Mouse (Mus musculus) neural tube, embryonic 13.5 days (tissue): Measurements from ENCODE around the gene Kri1. TPM values are rescaled to one million over a fixed set of nuclear protein-coding genes. Genes with fewer than 3 reads are reported as not detected.
"Not testable (repeated sequence)": the region's sequence is repeated elsewhere in the genome, so short reads cannot be mapped to it uniquely, and the experiment has no call there.

ENCODE experiments used
- ATAC-seq: fragments of 200-750 bp; cut with Nextera tagmentation; 2 replicates; pipeline ENCODE4 v1.8.0; 2017; ENCODE audit warnings: low read depth, mild to moderate bottlenecking, moderate TSS enrichment, moderate library complexity
- H3K27ac ChIP-seq: fragments of 300-500 bp; sonication (generic); replicated peaks from 2 replicates; pipeline ENCODE4 v1.5.1; 2015; ENCODE audit warnings: moderate library complexity, mild to moderate bottlenecking, inconsistent platforms
- H3K27me3 ChIP-seq: fragments of 300-500 bp; sonication (generic); 2 replicates; pipeline ENCODE4 v1.6.1; 2015; ENCODE audit warnings: mild to moderate bottlenecking, inconsistent platforms
- H3K36me3 ChIP-seq: fragments of 300-500 bp; sonication (generic); 2 replicates; pipeline ENCODE4 v1.6.1; 2015; ENCODE audit warnings: mild to moderate bottlenecking, inconsistent platforms
- H3K4me1 ChIP-seq: fragments of 300-500 bp; sonication (generic); replicated peaks from 2 replicates; pipeline ENCODE4 v1.6.1; 2015; ENCODE audit warnings: inconsistent platforms
- H3K4me2 ChIP-seq: fragments of 300-500 bp; sonication (generic); 2 replicates; pipeline ENCODE4 v1.6.1; 2015; ENCODE audit warnings: inconsistent platforms, mild to moderate bottlenecking, moderate library complexity
- H3K4me3 ChIP-seq: fragments of 300-500 bp; sonication (generic); 2 replicates; pipeline ENCODE4 v1.5.1; 2015; ENCODE audit warnings: mild to moderate bottlenecking, inconsistent platforms
- H3K9ac ChIP-seq: fragments of 300-500 bp; sonication (generic); 2 replicates; pipeline ENCODE4 v1.6.1; 2015; ENCODE audit warnings: moderate library complexity, mild to moderate bottlenecking, inconsistent platforms
- H3K9me3 ChIP-seq: fragments of 300-500 bp; sonication (generic); 2 replicates; pipeline ENCODE4 v1.6.1; 2016; ENCODE audit warnings: inconsistent platforms
- WGBS: fragments of 180-500 bp; shearing (Covaris S2); methylation state at CpG from one replicate; pipeline ENCODE4 v1.1.7; 2015; 5-methylcytosine and 5-hydroxymethylcytosine counted together
- polyA plus RNA-seq: library from polyadenylated mRNA; unstranded; fragments of >200 nt; fragmentation: Nextera tagmentation; extraction: Ambion mirVana; gene quantifications from 2 replicates; pipeline ENCODE4 v1.2.1, GENCODE M21; 2015

The Kri1 gene
- polyA plus RNA-seq, 1 experiment from 2014 or later = 15.1 TPM

- Histone ChIP-seq H3K27ac (no peak overlapping the region), H3K9me3 (no peaks in the 10 kb centered on the region), H3K4me3 (no peak overlapping the region), H3K4me1 (0 out of 2 replicates have a peak, but pooled peaks cover 6% of the 10 kb centered on the region), H3K36me3 (no peaks in the 10 kb centered on the region), H3K27me3 (peaks cover 24% of the 10 kb centered on the region), H3K4me2 (no peak overlapping the region), H3K9ac (no peak overlapping the region)
- 9% methylated on average over 11 of the region's 11 CpGs for WGBS
- peak; percentile 49; the same call in 1 of the 2 replicates for ATAC-seq
Observed at GRCm38 (mm10) chr9:21313394-21313793, 25.6 kb upstream of the Kri1 start.

GRCm38 (mm10) chr9:21312134-21312533 is 24.4 kb upstream of the Kri1 start, which contains the start of gene Ap1m2:
Gene Ap1m2 (minus strand): TSS chr9:21312337.
- no peak for ATAC-seq
- peak within 1 kb of the TSS; percentile 22 for H3K4me3 ChIP-seq
- no peak within 1 kb of the TSS for H3K9ac ChIP-seq
- 10% methylated on average over 31 of the region's 35 CpGs for WGBS
- H3K36me3 ChIP-seq = no peaks in the 10 kb centered on the region
- no peaks in the 10 kb centered on the region for H3K9me3 ChIP-seq
- H3K4me1 ChIP-seq = 0 out of 2 replicates have a peak, but pooled peaks cover 6% of the 10 kb centered on the region
- H3K27me3 ChIP-seq = peaks cover 24% of the 10 kb centered on the region
- no peak within 1 kb of the TSS for H3K27ac ChIP-seq
- peak within 1 kb of the TSS; percentile 39 for H3K4me2 ChIP-seq

- Histone ChIP-seq H3K9ac (no peak overlapping the region), H3K4me2 (peak overlapping the region; percentile 39; the same call in 1 of the 2 replicates), H3K27ac (no peak overlapping the region), H3K36me3 (no peaks in the 10 kb centered on the region), H3K9me3 (no peaks in the 10 kb centered on the region), H3K27me3 (peaks cover 24% of the 10 kb centered on the region), H3K4me3 (peak overlapping the region; percentile 22), H3K4me1 (0 out of 2 replicates have a peak, but pooled peaks cover 6% of the 10 kb centered on the region)
- ATAC-seq = no peak
- 37% methylated on average over 7 of the region's 7 CpGs for WGBS
Observed at GRCm38 (mm10) chr9:21311695-21312094, 23.9 kb upstream of the Kri1 start.

GRCm38 (mm10) chr9:21309150-21309741 is 21.5 kb upstream of the Kri1 start:
- Histone ChIP-seq H3K36me3 (no peaks in the 10 kb centered on the region), H3K9ac (no peak overlapping the region), H3K4me2 (no peak overlapping the region), H3K27ac (no peak overlapping the region), H3K27me3 (peaks cover 24% of the 10 kb centered on the region), H3K4me3 (no peak overlapping the region), H3K9me3 (no peaks in the 10 kb centered on the region), H3K4me1 (0 out of 2 replicates have a peak, but pooled peaks cover 6% of the 10 kb centered on the region)
- 70% methylated on average over 15 of the region's 15 CpGs for WGBS
- ATAC-seq = no peak

- no peak overlapping the region for H3K4me2 ChIP-seq
- H3K9me3 ChIP-seq = no peaks in the 10 kb centered on the region
- no peaks in the 10 kb centered on the region for H3K4me1 ChIP-seq
- no peak for ATAC-seq
- H3K27ac ChIP-seq = no peak overlapping the region
- H3K36me3 ChIP-seq = no peaks in the 10 kb centered on the region
- 87% methylated on average over 7 of the region's 7 CpGs for WGBS
- H3K4me3 ChIP-seq = no peak overlapping the region
- 0 out of 2 replicates have a peak, but pooled peaks cover 1% of the 10 kb centered on the region for H3K27me3 ChIP-seq
- no peak overlapping the region for H3K9ac ChIP-seq
Observed at GRCm38 (mm10) chr9:21305065-21305464, 17.3 kb upstream of the Kri1 start.

- no peak for ATAC-seq
- H3K9ac ChIP-seq = no peak overlapping the region
- no peak overlapping the region for H3K4me3 ChIP-seq
- 86% methylated on average over 10 of the region's 10 CpGs for WGBS
- H3K36me3 ChIP-seq = no peaks in the 10 kb centered on the region
- no peak overlapping the region for H3K4me2 ChIP-seq
- H3K27me3 ChIP-seq = no peaks in the 10 kb centered on the region
- no peaks in the 10 kb centered on the region for H3K9me3 ChIP-seq
- no peak overlapping the region for H3K27ac ChIP-seq
- H3K4me1 ChIP-seq = no peaks in the 10 kb centered on the region
Observed at GRCm38 (mm10) chr9:21299014-21299413, 11.2 kb upstream of the Kri1 start.

- Histone ChIP-seq H3K36me3 (no peaks in the 10 kb centered on the region), H3K4me2 (no peak overlapping the region), H3K27ac (no peak overlapping the region), H3K4me1 (peaks cover 29% of the 10 kb centered on the region), H3K9ac (no peak overlapping the region), H3K27me3 (no peaks in the 10 kb centered on the region), H3K9me3 (no peaks in the 10 kb centered on the region), H3K4me3 (no peak overlapping the region)
- ATAC-seq = no peak
- WGBS = 98% methylated on average over 3 of the region's 3 CpGs
Observed at GRCm38 (mm10) chr9:21292271-21292670, 4.5 kb upstream of the Kri1 start.

- H3K9me3 ChIP-seq, H3K36me3 ChIP-seq, H3K27me3 ChIP-seq, ATAC-seq: not testable (repeated sequence)
- Histone ChIP-seq H3K4me2 (peak overlapping the region; percentile 86), H3K4me3 (peak overlapping the region; percentile 81), H3K4me1 (peaks cover 33% of the 10 kb centered on the region), H3K27ac (peak overlapping the region; percentile 91; the same call in 1 of the 2 replicates), H3K9ac (peak overlapping the region; percentile 23)
- 19% methylated on average over 7 of the region's 7 CpGs for WGBS
Observed at GRCm38 (mm10) chr9:21291868-21292267, 4.1 kb upstream of the Kri1 start.

- peak; percentile 95 for ATAC-seq
Observed at GRCm38 (mm10) chr9:21291022-21291787, 3.4 kb upstream of the Kri1 start, which contains the start of gene Cdkn2d. Gene Cdkn2d (minus strand): TSS chr9:21291407.

GRCm38 (mm10) chr9:21290589-21290988 is 2.8 kb upstream of the Kri1 start:
- Histone ChIP-seq H3K4me3 (peak overlapping the region; percentile 81), H3K27ac (peak overlapping the region; percentile 91), H3K27me3 (no peaks in the 10 kb centered on the region), H3K4me1 (peaks cover 43% of the 10 kb centered on the region), H3K9me3 (no peaks in the 10 kb centered on the region), H3K36me3 (no peaks in the 10 kb centered on the region; the same call in 1 of the 2 replicates), H3K4me2 (peak overlapping the region; percentile 86), H3K9ac (peak overlapping the region; percentile 87)
- WGBS = under 1% methylated on average over 20 of the region's 20 CpGs
- ATAC-seq = no peak; the same call in 1 of the 2 replicates

More at GRCm38 (mm10) chr9:21291022-21291787, 3.4 kb upstream of the Kri1 start, which contains the start of gene Cdkn2d:
- peak within 1 kb of the TSS; percentile 81 for H3K4me3 ChIP-seq
- peak within 1 kb of the TSS; percentile 87 for H3K9ac ChIP-seq
- WGBS = under 1% methylated on average over 51 of the region's 51 CpGs
- peak within 1 kb of the TSS; percentile 91 for H3K27ac ChIP-seq
- H3K27me3 ChIP-seq = no peaks in the 10 kb centered on the region
- no peaks in the 10 kb centered on the region for H3K9me3 ChIP-seq
- H3K4me2 ChIP-seq = peak within 1 kb of the TSS; percentile 86
- H3K36me3 ChIP-seq = no peaks in the 10 kb centered on the region
- H3K4me1 ChIP-seq = peaks cover 40% of the 10 kb centered on the region

GRCm38 (mm10) chr9:21289337-21289671 is 1.5 kb upstream of the Kri1 start:
- no peaks in the 10 kb centered on the region for H3K27me3 ChIP-seq
- peak overlapping the region; percentile 86 for H3K4me2 ChIP-seq
- H3K9me3 ChIP-seq = no peaks in the 10 kb centered on the region
- peaks cover 44% of the 10 kb centered on the region for H3K4me1 ChIP-seq
- H3K27ac ChIP-seq = no peak overlapping the region
- H3K4me3 ChIP-seq = peak overlapping the region; percentile 81
- H3K36me3 ChIP-seq = peaks cover 11% of the 10 kb centered on the region
- WGBS = 88% methylated on average over 2 of the region's 2 CpGs
- no peak overlapping the region for H3K9ac ChIP-seq
- no peak for ATAC-seq
